Mouse (Mus musculus): ENCODE results near the gene Dgki. TPM values are rescaled to one million over a fixed set of nuclear protein-coding genes. Genes with fewer than 3 reads are reported as not detected.
A peak's percentile ranks its signal among the peaks of the same experiment; 100 is the strongest.

Gene Dgki
- polyA plus RNA-seq, 1 experiment from 2014 or later, result 7.1 TPM

- no peak overlapping the region for H3K4me3 ChIP-seq (replicated peaks)
- 78% methylated on average over 4 of the region's 4 CpGs for WGBS
- no peak overlapping the region for H3K9ac ChIP-seq (replicated peaks)
- no peaks in the 10 kb centered on the region for H3K9me3 ChIP-seq (replicated peaks)
- H3K36me3 ChIP-seq, result no peaks in the 10 kb centered on the region
- H3K27ac ChIP-seq (replicated peaks), result no peak overlapping the region
- ATAC-seq (ENCODE audit: low FRiP score), result no peak
- no peaks in the 10 kb centered on the region for H3K4me1 ChIP-seq
- no peaks in the 10 kb centered on the region for H3K27me3 ChIP-seq (replicated peaks)
- no peak overlapping the region for H3K4me2 ChIP-seq
Measured at GRCm38 (mm10) chr6:36936816-36937215, 363.2 kb downstream of the Dgki start.

GRCm38 (mm10) chr6:36931473-36931872 lies 368.5 kb downstream of the Dgki start:
- Histone ChIP-seq H3K4me3 (replicated peaks) (no peak overlapping the region), H3K4me1 (peaks cover 2% of the 10 kb centered on the region; the same call in 1 of the 2 replicates), H3K9me3 (replicated peaks) (no peaks in the 10 kb centered on the region), H3K4me2 (no peak overlapping the region), H3K27ac (replicated peaks) (no peak overlapping the region), H3K9ac (replicated peaks) (no peak overlapping the region), H3K27me3 (replicated peaks) (no peaks in the 10 kb centered on the region), H3K36me3 (no peaks in the 10 kb centered on the region)
- WGBS, result 61% methylated on average over 4 of the region's 4 CpGs
- ATAC-seq (ENCODE audit: low FRiP score), result no peak

GRCm38 (mm10) chr6:36929781-36930180 lies 370.2 kb downstream of the Dgki start:
- 56% methylated on average over 2 of the region's 2 CpGs for WGBS

GRCm38 (mm10) chr6:36926455-36926854 lies 373.5 kb downstream of the Dgki start:
- Histone ChIP-seq H3K4me1 (peaks cover 1% of the 10 kb centered on the region; the same call in 1 of the 2 replicates), H3K9me3 (replicated peaks) (no peaks in the 10 kb centered on the region), H3K9ac (replicated peaks) (no peak overlapping the region), H3K4me2 (no peak overlapping the region), H3K27me3 (replicated peaks) (no peaks in the 10 kb centered on the region), H3K36me3 (no peaks in the 10 kb centered on the region), H3K27ac (replicated peaks) (0 out of 2 replicates have a peak overlapping the region, but pooled peaks have one; percentile 5), H3K4me3 (replicated peaks) (no peak overlapping the region)
- ATAC-seq (ENCODE audit: low FRiP score), result no peak
- 55% methylated on average over 4 of the region's 4 CpGs for WGBS

More at GRCm38 (mm10) chr6:36929781-36930180, 370.2 kb downstream of the Dgki start:
- Histone ChIP-seq H3K9me3 (replicated peaks) (no peaks in the 10 kb centered on the region), H3K36me3 (no peaks in the 10 kb centered on the region), H3K27ac (replicated peaks) (no peak overlapping the region), H3K9ac (replicated peaks) (no peak overlapping the region), H3K4me2 (no peak overlapping the region), H3K27me3 (replicated peaks) (no peaks in the 10 kb centered on the region), H3K4me3 (replicated peaks) (no peak overlapping the region), H3K4me1 (peaks cover 2% of the 10 kb centered on the region; the same call in 1 of the 2 replicates)
- no peak for ATAC-seq (ENCODE audit: low FRiP score)

- WGBS, result 79% methylated on average over 4 of the region's 4 CpGs
- H3K9me3 ChIP-seq (replicated peaks), result no peaks in the 10 kb centered on the region
- no peak overlapping the region for H3K9ac ChIP-seq (replicated peaks)
- no peak overlapping the region for H3K4me3 ChIP-seq (replicated peaks)
- H3K4me1 ChIP-seq, result no peaks in the 10 kb centered on the region
- H3K36me3 ChIP-seq, result peaks cover 5% of the 10 kb centered on the region
- no peak for ATAC-seq (ENCODE audit: low FRiP score)
- H3K27me3 ChIP-seq (replicated peaks), result no peaks in the 10 kb centered on the region
- H3K27ac ChIP-seq (replicated peaks), result no peak overlapping the region
- no peak overlapping the region for H3K4me2 ChIP-seq
Measured at GRCm38 (mm10) chr6:36922006-36922405, 378.0 kb downstream of the Dgki start.

- ATAC-seq (ENCODE audit: low FRiP score), result no peak
- no peak overlapping the region for H3K4me2 ChIP-seq
- H3K4me1 ChIP-seq, result no peaks in the 10 kb centered on the region
- WGBS, result 46% methylated on average over 6 of the region's 6 CpGs
- no peaks in the 10 kb centered on the region for H3K9me3 ChIP-seq (replicated peaks)
- H3K27ac ChIP-seq (replicated peaks), result no peak overlapping the region
- H3K36me3 ChIP-seq, result no peaks in the 10 kb centered on the region
- no peaks in the 10 kb centered on the region for H3K27me3 ChIP-seq (replicated peaks)
- H3K4me3 ChIP-seq (replicated peaks), result no peak overlapping the region
- no peak overlapping the region for H3K9ac ChIP-seq (replicated peaks)
Measured at GRCm38 (mm10) chr6:36911586-36911985, 388.4 kb downstream of the Dgki start.

- peaks cover 20% of the 10 kb centered on the region for H3K4me1 ChIP-seq
- WGBS, result 66% methylated on average over 3 of the region's 3 CpGs
- H3K9ac ChIP-seq (replicated peaks), result no peak overlapping the region
- no peak overlapping the region for H3K4me2 ChIP-seq
- H3K27ac ChIP-seq (replicated peaks), result no peak overlapping the region
- no peaks in the 10 kb centered on the region for H3K9me3 ChIP-seq (replicated peaks)
- no peak for ATAC-seq (ENCODE audit: low FRiP score)
- H3K4me3 ChIP-seq (replicated peaks), result no peak overlapping the region
- no peaks in the 10 kb centered on the region for H3K36me3 ChIP-seq
- no peaks in the 10 kb centered on the region for H3K27me3 ChIP-seq (replicated peaks)
Measured at GRCm38 (mm10) chr6:36907191-36907590, 392.8 kb downstream of the Dgki start.

GRCm38 (mm10) chr6:36905965-36906364 lies 394.0 kb downstream of the Dgki start:
- Histone ChIP-seq H3K9ac (replicated peaks) (no peak overlapping the region), H3K4me2 (no peak overlapping the region), H3K36me3 (no peaks in the 10 kb centered on the region), H3K9me3 (replicated peaks) (no peaks in the 10 kb centered on the region), H3K27me3 (replicated peaks) (no peaks in the 10 kb centered on the region), H3K4me1 (peaks cover 20% of the 10 kb centered on the region), H3K27ac (replicated peaks) (no peak overlapping the region), H3K4me3 (replicated peaks) (no peak overlapping the region)
- 85% methylated on average over 3 of the region's 3 CpGs for WGBS
- no peak for ATAC-seq (ENCODE audit: low FRiP score)

GRCm38 (mm10) chr6:36904911-36905310 lies 395.1 kb downstream of the Dgki start:
- no peak for ATAC-seq (ENCODE audit: low FRiP score)
- 66% methylated on average over 5 of the region's 5 CpGs for whole genome bisulfite sequencing
- Histone ChIP-seq H3K9me3 (replicated peaks) (no peaks in the 10 kb centered on the region), H3K9ac (replicated peaks) (no peak overlapping the region), H3K27ac (replicated peaks) (no peak overlapping the region), H3K4me2 (no peak overlapping the region), H3K4me1 (peaks cover 20% of the 10 kb centered on the region), H3K27me3 (replicated peaks) (no peaks in the 10 kb centered on the region), H3K36me3 (no peaks in the 10 kb centered on the region), H3K4me3 (replicated peaks) (no peak overlapping the region)

- H3K27ac ChIP-seq (replicated peaks), result peak overlapping the region; percentile 76
- no peaks in the 10 kb centered on the region for H3K27me3 ChIP-seq (replicated peaks)
- no peaks in the 10 kb centered on the region for H3K36me3 ChIP-seq
- no peak overlapping the region for H3K4me3 ChIP-seq (replicated peaks)
- H3K9me3 ChIP-seq (replicated peaks), result no peaks in the 10 kb centered on the region
- WGBS, result 14% methylated on average over 5 of the region's 5 CpGs
- H3K9ac ChIP-seq (replicated peaks), result no peak overlapping the region
- no peak overlapping the region for H3K4me2 ChIP-seq
- H3K4me1 ChIP-seq, result peaks cover 20% of the 10 kb centered on the region
- ATAC-seq (ENCODE audit: low FRiP score), result peak; percentile 73
Measured at GRCm38 (mm10) chr6:36903821-36904220, 396.2 kb downstream of the Dgki start.

GRCm38 (mm10) chr6:36903159-36903794 lies 396.7 kb downstream of the Dgki start:
- 9% methylated on average over 8 of the region's 8 CpGs for WGBS
- Histone ChIP-seq H3K4me3 (replicated peaks) (no peak overlapping the region), H3K4me2 (no peak overlapping the region), H3K9ac (replicated peaks) (no peak overlapping the region), H3K36me3 (no peaks in the 10 kb centered on the region), H3K27ac (replicated peaks) (peak overlapping the region; percentile 76), H3K27me3 (replicated peaks) (no peaks in the 10 kb centered on the region), H3K9me3 (replicated peaks) (no peaks in the 10 kb centered on the region), H3K4me1 (peaks cover 20% of the 10 kb centered on the region)
- peak; percentile 46; the same call in 1 of the 2 replicates for ATAC-seq (ENCODE audit: low FRiP score)

GRCm38 (mm10) chr6:36899872-36900271 lies 400.1 kb downstream of the Dgki start:
- H3K4me3 ChIP-seq (replicated peaks), result no peak overlapping the region
- H3K9me3 ChIP-seq (replicated peaks), result no peaks in the 10 kb centered on the region
- H3K27ac ChIP-seq (replicated peaks), result no peak overlapping the region
- no peak overlapping the region for H3K4me2 ChIP-seq
- H3K9ac ChIP-seq (replicated peaks), result no peak overlapping the region
- H3K4me1 ChIP-seq, result peaks cover 18% of the 10 kb centered on the region
- H3K27me3 ChIP-seq (replicated peaks), result no peaks in the 10 kb centered on the region
- no peak for ATAC-seq (ENCODE audit: low FRiP score)
- 89% methylated on average over 4 of the region's 4 CpGs for WGBS
- no peaks in the 10 kb centered on the region for H3K36me3 ChIP-seq

All from neural tube, embryonic 15.5 days (tissue).